Mouse (Mus musculus) limb, embryonic 14.5 days (tissue): ENCODE measurements around the gene App. TPM values are rescaled to one million over a fixed set of nuclear protein-coding genes. Genes with fewer than 3 reads are reported as not detected.

ENCODE experiments used
- ATAC-seq: fragments of 200-750 bp; cut with Nextera tagmentation; 2 replicates; pipeline ENCODE4 v1.8.0; 2017; ENCODE audit warnings: low read depth, moderate number of reproducible peaks, moderate TSS enrichment; ENCODE audit not compliant: low FRiP score
- DNase-seq: peaks from one replicate; pipeline ENCODE4 v3.0.0-alpha.2; 2015; ENCODE audit warnings: low spot score
- H3K27ac ChIP-seq: fragments of 300-500 bp; sonication (generic); replicated peaks from 2 replicates; pipeline ENCODE4 v1.5.1; 2014; ENCODE audit warnings: low read depth, mild to moderate bottlenecking, low read length, moderate library complexity, mixed read lengths
- H3K27me3 ChIP-seq: fragments of 300-500 bp; sonication (generic); 2 replicates; pipeline ENCODE4 v1.6.1; 2014; ENCODE audit warnings: low read length, mixed read lengths; ENCODE audit not compliant: control insufficient read depth, insufficient read depth
- H3K36me3 ChIP-seq: fragments of 300-500 bp; sonication (generic); 2 replicates; pipeline ENCODE4 v1.6.1; 2014; ENCODE audit warnings: mild to moderate bottlenecking, low read length, moderate library complexity, mixed read lengths; ENCODE audit not compliant: control insufficient read depth, insufficient read depth
- H3K4me1 ChIP-seq: fragments of 300-500 bp; sonication (generic); 2 replicates; pipeline ENCODE4 v1.6.1; 2014; ENCODE audit warnings: antibody characterized with exemption, low read length, mixed read lengths; ENCODE audit not compliant: control insufficient read depth, insufficient read depth
- H3K4me2 ChIP-seq: fragments of 300-500 bp; sonication (generic); replicated peaks from 2 replicates; pipeline ENCODE4 v1.6.1; 2014; ENCODE audit warnings: low read depth, mild to moderate bottlenecking, low read length, moderate library complexity; ENCODE audit not compliant: severe bottlenecking
- H3K4me3 ChIP-seq: fragments of 300-500 bp; sonication (generic); replicated peaks from 2 replicates; pipeline ENCODE4 v1.5.1; 2014; ENCODE audit warnings: low read length
- H3K9ac ChIP-seq: fragments of 300-500 bp; sonication (generic); 2 replicates; pipeline ENCODE4 v1.6.1; 2014; ENCODE audit warnings: mild to moderate bottlenecking, low read depth, low read length, moderate library complexity; ENCODE audit not compliant: severe bottlenecking
- H3K9me3 ChIP-seq: fragments of 300-500 bp; sonication (generic); 2 replicates; pipeline ENCODE4 v1.6.1; 2016; ENCODE audit warnings: low read length; ENCODE audit not compliant: control insufficient read depth
- POLR2A ChIP-seq: fragments of 200-500 bp; IDR thresholded peaks from 2 replicates; pipeline ENCODE4 v1.8.0; 2012; ENCODE audit warnings: inconsistent platforms, mild to moderate bottlenecking, moderate library complexity, borderline replicate concordance; ENCODE audit not compliant: insufficient read depth, insufficient read length; ENCODE audit errors: extremely low read depth
- WGBS: fragments of 180-500 bp; shearing (Covaris S2); extraction: QIAGEN DNeasy Blood & Tissue Kit; methylation state at CpG from one replicate; pipeline ENCODE4 v1.1.7; 2014; 5-methylcytosine and 5-hydroxymethylcytosine counted together
- polyA plus RNA-seq, 2 experiments: library from polyadenylated mRNA; depleted of rRNA in 1 of 2; stranded (reverse) in 1 of 2; unstranded in 1 of 2; fragments of >200 nt; fragmentation: Nextera tagmentation in 1 of 2; extraction: Ambion mirVana in 1 of 2; gene quantifications; 2 replicates each; pipeline versions ENCODE4 v1.2.1 to v1.2.3; 2012 to 2014

The App gene
- polyA plus RNA-seq, 2 experiments: 206 to 326 TPM

DNA sequence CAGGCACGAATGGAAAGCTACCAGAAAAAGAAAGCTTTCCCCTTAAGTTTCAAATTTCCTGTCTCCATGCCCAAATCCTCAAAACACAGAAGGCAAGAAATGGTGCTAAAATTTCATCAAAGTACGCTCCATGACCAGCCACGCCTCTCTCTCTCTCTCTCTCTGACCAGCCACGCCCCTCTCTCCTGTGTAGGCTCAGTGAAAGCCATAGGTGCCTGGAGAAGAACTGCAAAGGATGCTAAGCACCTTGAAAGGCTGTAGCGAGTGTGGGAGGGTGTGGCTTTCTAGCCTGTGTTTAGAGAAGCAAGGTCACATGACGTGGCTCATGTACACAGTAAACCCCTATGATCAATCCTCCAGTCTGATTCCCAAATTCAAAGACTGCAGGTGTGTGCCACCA lies 126.3 kb downstream of the App start:
- no peak overlapping the region for H3K4me3 ChIP-seq
- H3K27me3 ChIP-seq: no peaks in the 10 kb centered on the region
- no peak for TF ChIP-seq POLR2A
- H3K36me3 ChIP-seq: peaks cover 9% of the 10 kb centered on the region
- no peak overlapping the region for H3K4me2 ChIP-seq
- WGBS: 36% methylated on average over 6 of the region's 6 CpGs
- no peaks in the 10 kb centered on the region for H3K9me3 ChIP-seq
- no peak overlapping the region for H3K9ac ChIP-seq
- DNase-seq (no peak), ATAC-seq (no peak)
- peaks cover 10% of the 10 kb centered on the region for H3K4me1 ChIP-seq
- H3K27ac ChIP-seq: no peak overlapping the region

DNA sequence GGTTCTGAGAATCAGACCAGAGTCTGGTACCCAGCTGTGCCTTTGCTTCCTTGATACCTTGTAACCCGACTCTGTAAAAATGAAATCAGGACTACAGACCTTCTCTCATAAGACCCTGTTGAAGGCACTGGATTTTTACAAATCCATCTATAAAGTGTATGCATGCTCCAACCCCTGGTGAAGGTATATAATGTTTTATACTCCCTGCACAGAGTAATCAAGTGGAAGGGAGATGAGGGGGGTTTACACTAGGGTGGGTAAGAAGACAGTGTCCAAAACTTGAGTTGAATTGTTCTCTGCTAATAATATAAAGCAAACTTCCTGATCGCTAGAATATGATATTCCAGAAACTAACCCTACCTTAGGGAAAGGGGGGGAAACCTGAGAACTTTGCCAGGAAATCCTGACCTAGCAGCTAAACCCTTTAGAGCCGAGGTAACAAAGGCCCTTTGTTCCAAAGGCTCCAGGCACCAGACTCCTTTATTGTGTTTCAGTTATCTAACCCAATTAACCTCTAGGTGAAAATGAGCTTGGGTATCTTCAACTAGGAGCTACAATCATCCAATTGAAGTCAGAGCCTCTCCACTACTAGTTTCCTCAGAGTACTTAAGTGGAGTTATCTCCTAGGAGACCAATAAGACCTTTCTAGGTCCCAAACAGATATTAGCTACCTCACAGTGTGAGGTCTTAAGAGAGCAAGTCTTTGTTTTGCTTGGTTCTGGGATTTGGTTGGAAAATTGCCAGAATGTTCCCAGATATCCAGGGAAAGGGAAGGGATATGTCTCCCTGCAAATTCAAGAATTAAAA lies 132.2 kb downstream of the App start:
- H3K4me1 ChIP-seq: peaks cover 12% of the 10 kb centered on the region
- no peak overlapping the region for H3K4me2 ChIP-seq
- H3K4me3 ChIP-seq: no peak overlapping the region
- 21% methylated on average over 3 of the region's 3 CpGs for WGBS
- TF ChIP-seq POLR2A: no peak
- DNase-seq (no peak), ATAC-seq (peak; percentile 8; the same call in 1 of the 2 replicates)
- H3K27ac ChIP-seq: no peak overlapping the region; the same call in 1 of the 2 replicates
- no peak overlapping the region for H3K9ac ChIP-seq
- peaks cover 13% of the 10 kb centered on the region for H3K36me3 ChIP-seq
- H3K9me3 ChIP-seq: no peaks in the 10 kb centered on the region
- no peaks in the 10 kb centered on the region for H3K27me3 ChIP-seq

DNA sequence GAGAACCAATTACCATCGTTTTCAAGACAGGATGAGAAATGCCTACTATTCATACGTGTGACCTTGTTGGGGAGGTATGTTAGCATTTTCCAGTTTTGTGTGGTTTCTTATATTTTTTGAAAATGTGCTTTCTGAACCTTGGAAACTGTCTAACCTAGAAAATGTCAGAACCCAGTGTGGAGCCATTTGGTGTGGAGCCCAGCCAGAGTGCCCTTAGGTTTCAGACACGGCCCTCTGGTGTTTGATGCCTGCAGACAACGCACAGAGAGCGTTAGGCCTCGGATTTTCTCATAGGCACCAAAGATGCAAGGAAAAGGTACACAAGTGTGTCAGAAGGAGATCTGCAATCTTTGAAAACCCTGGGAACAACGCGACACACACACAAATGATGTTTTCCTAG lies 134.8 kb downstream of the App start:
- TF ChIP-seq POLR2A: no peak
- no peak for DNase-seq
- H3K36me3 ChIP-seq: peaks cover 13% of the 10 kb centered on the region
- H3K9me3 ChIP-seq: no peaks in the 10 kb centered on the region
- peaks cover 12% of the 10 kb centered on the region for H3K4me1 ChIP-seq
- H3K27me3 ChIP-seq: no peaks in the 10 kb centered on the region
- H3K27ac ChIP-seq: no peak overlapping the region
- H3K4me2 ChIP-seq: no peak overlapping the region
- ATAC-seq: no peak
- H3K4me3 ChIP-seq: no peak overlapping the region
- WGBS: 93% methylated on average over 8 of the region's 8 CpGs
- H3K9ac ChIP-seq: no peak overlapping the region

DNA sequence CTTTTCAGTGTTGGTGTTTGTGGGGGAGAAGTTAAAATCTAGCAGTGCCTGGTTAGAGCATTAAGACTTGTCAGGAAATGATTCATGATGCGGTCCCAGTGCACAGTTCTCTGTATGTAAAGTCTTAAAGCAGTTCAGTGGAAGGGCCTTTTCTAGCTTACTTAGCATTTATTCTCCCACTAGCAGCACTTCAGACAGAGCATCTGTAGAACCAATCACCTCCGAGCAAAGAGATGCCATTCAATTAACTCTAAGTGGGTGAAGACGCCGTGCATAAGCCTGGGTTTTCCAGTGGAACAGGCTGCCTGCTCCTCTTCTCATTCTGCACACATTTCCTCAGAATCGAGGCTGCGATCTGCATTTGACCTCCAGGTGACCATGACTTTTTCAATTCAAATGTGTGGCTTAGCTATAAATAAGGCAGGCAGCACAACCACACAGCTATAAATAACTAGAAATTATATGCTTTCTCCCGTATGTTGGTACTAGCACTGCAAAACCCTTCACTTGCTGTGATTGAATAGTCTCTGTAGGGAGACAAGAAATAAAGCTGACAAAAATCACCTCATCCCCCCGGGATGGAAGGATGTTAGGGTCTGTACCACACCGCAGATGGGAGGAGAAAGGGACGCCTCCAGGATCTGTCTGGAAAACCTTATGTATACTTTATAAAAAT lies 135.5 kb downstream of the App start:
- Histone ChIP-seq H3K9ac (no peak overlapping the region), H3K36me3 (peaks cover 7% of the 10 kb centered on the region), H3K27ac (no peak overlapping the region), H3K27me3 (no peaks in the 10 kb centered on the region), H3K4me3 (no peak overlapping the region), H3K9me3 (no peaks in the 10 kb centered on the region), H3K4me2 (no peak overlapping the region), H3K4me1 (peaks cover 12% of the 10 kb centered on the region)
- DNase-seq (no peak), ATAC-seq (0 out of 2 replicates have a peak, but pooled peaks have one; percentile 10)
- WGBS: 60% methylated on average over 10 of the region's 10 CpGs
- no peak for TF ChIP-seq POLR2A

DNA sequence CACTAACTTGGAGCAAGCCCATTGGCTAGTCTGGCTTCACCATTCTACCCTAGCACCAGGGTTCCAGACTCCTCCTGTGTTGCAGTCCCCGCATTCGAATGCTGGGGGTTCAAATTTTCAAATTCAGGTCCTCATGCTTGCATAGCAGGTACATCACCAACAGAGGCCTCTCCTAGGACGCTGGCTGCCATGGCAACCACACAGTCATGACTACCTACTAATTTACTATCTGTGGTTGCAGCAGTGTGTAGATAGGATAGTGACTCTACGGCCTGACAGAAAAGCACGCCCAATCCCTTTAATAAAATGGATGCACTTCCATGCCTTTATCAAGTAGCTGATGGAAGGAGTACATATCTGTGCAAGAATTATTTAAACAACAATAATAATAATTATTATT lies 137.8 kb downstream of the App start:
- Histone ChIP-seq H3K36me3 (peaks cover 16% of the 10 kb centered on the region), H3K4me1 (no peaks in the 10 kb centered on the region), H3K9ac (no peak overlapping the region), H3K27me3 (no peaks in the 10 kb centered on the region), H3K4me3 (no peak overlapping the region), H3K4me2 (no peak overlapping the region), H3K9me3 (no peaks in the 10 kb centered on the region; the same call in 1 of the 2 replicates), H3K27ac (no peak overlapping the region)
- no peak for ATAC-seq
- WGBS: 91% methylated on average over 5 of the region's 5 CpGs
- no peak for DNase-seq
- TF ChIP-seq POLR2A: no peak
